Mouse (Mus musculus) brain, embryonic 14.5 days (tissue): ENCODE data around the gene Ndufs3.

Source experiments
- CTCF ChIP-seq: fragments of 200-500 bp; IDR thresholded peaks from 2 replicates; pipeline ENCODE4 v1.5.1; 2012; ENCODE audit warnings: inconsistent platforms, mild to moderate bottlenecking, moderate library complexity, borderline replicate concordance; ENCODE audit not compliant: insufficient read depth, insufficient read length; ENCODE audit errors: extremely low read depth
- POLR2A ChIP-seq: fragments of 200-500 bp; IDR thresholded peaks from 2 replicates; pipeline ENCODE4 v1.6.1; 2012; ENCODE audit warnings: mild to moderate bottlenecking, inconsistent platforms, borderline replicate concordance; ENCODE audit not compliant: poor library complexity, insufficient read depth, insufficient read length, severe bottlenecking; ENCODE audit errors: extremely low read depth

- no peak for TF ChIP-seq POLR2A
- TF ChIP-seq CTCF: no peak
Observed at GRCm38 (mm10) chr2:90938362-90938761, 33.7 kb upstream of the Ndufs3 start.
